In genomic region chr16:72719063-72719462, GRCm38 (mm10) we compare ENCODE assay signal across 23 mouse cellular contexts.
"Had no signal": no experiment of that assay in that cellular context is flagged by ENCODE, and none has a peak within 500 bp of the region (broad histone marks: within the 10 kb centered on the region; RNA-seq: fewer than 3 reads in every experiment).

No protein-coding gene starts in this region.

- H3K4me2 ChIP-seq: limb, embryonic 15.5 days; liver, embryonic 11.5 days; lung, embryonic 14.5 days; midbrain, embryonic 12.5 days; midbrain, embryonic 15.5 days; neural tube, embryonic 12.5 days; neural tube, embryonic 15.5 days; stomach, embryonic 15.5 days had no signal

- H3K9me3 ChIP-seq: limb, embryonic 15.5 days; midbrain, embryonic 12.5 days; midbrain, embryonic 15.5 days; neural tube, embryonic 12.5 days; neural tube, embryonic 15.5 days; stomach, embryonic 15.5 days had no signal

- DNase-seq: kidney, adult 18-20 months; kidney, adult 9 months; kidney, postnatal 14 days; kidney, postnatal 4 days; liver, postnatal 0 days; lung, embryonic 14.5 days; right cerebral cortex, adult 18-20 months; right cerebral cortex, postnatal 14 days; right cerebral cortex, postnatal 4 days; spleen, adult 18-20 months; thymus, adult 2 months; thymus, postnatal 14 days; thymus, postnatal 4 days had no signal

- H3K36me3 ChIP-seq: limb, embryonic 15.5 days; midbrain, embryonic 12.5 days; midbrain, embryonic 15.5 days; neural tube, embryonic 12.5 days; neural tube, embryonic 15.5 days; stomach, embryonic 15.5 days had no signal

- ATAC-seq: liver, postnatal 0 days; lung, postnatal 0 days; midbrain, embryonic 15.5 days had no signal

- H3K27me3 ChIP-seq: limb, embryonic 15.5 days; midbrain, embryonic 12.5 days; midbrain, embryonic 15.5 days; neural tube, embryonic 12.5 days; neural tube, embryonic 15.5 days; stomach, embryonic 15.5 days had no signal

- H3K9ac ChIP-seq: limb, embryonic 15.5 days; liver, embryonic 14.5 days; liver, postnatal 0 days; lung, embryonic 14.5 days; midbrain, embryonic 12.5 days; midbrain, embryonic 15.5 days; neural tube, embryonic 12.5 days; neural tube, embryonic 15.5 days; stomach, embryonic 15.5 days had no signal

- H3K4me3 ChIP-seq: limb, embryonic 15.5 days; midbrain, embryonic 12.5 days; midbrain, embryonic 15.5 days; neural tube, embryonic 12.5 days; neural tube, embryonic 15.5 days; stomach, embryonic 15.5 days had no signal

- H3K27ac ChIP-seq: limb, embryonic 15.5 days; liver, embryonic 14.5 days; macrophage; midbrain, embryonic 12.5 days; midbrain, embryonic 15.5 days; neural tube, embryonic 12.5 days; neural tube, embryonic 15.5 days; stomach, embryonic 15.5 days had no signal

- H3K4me1 ChIP-seq: midbrain, embryonic 12.5 days; neural tube, embryonic 12.5 days had no signal
